ENCODE assay signal across 15 mouse cellular contexts in genomic region chr2:103081117-103081516, GRCm38 (mm10). TPM values are rescaled to one million over a fixed set of nuclear protein-coding genes. Genes with fewer than 3 reads are reported as not detected.
DNase-seq lines count a peak whose midpoint lies in the region; ATAC-seq lines count a peak whose summit lies in the region.
"Had no signal": no experiment of that assay in that cellular context is flagged by ENCODE, and none has a peak within 500 bp of the region (broad histone marks: within the 10 kb centered on the region; RNA-seq: fewer than 3 reads in every experiment).

No protein-coding gene starts in this region.

- ATAC-seq in megakaryocyte, adult 5-6 weeks (ENCODE audit: poor library complexity, severe bottlenecking): no peak
- ATAC-seq: forebrain, embryonic 16.5 days; inflammation-experienced regulatory T-cells, adult 6 months; liver, postnatal 0 days had no signal

- intact Hi-C loops in heart, postnatal 25 days (cut with DNase I): loop anchor here (5.0 kb wide), 3 partner anchors 279 to 489 kb away; no protein-coding TSS in a partner anchor

- DNase-seq in heart, adult 11 months: peak; percentile 92
- DNase-seq in heart, postnatal 25 days (ENCODE audit: low spot score): no peak
- DNase-seq in kidney, postnatal 10 days: peak; percentile 12
- DNase-seq in kidney, postnatal 14 days: no peak
- DNase-seq in lung, postnatal 10 days: peak; percentile 23
- DNase-seq in lung, adult 18-20 months: no peak
- DNase-seq: cerebellum, adult 11-12 months; heart, postnatal 4 days; liver, postnatal 0 days; midbrain, embryonic 14.5 days; right cerebral cortex, postnatal 14 days; spleen, adult 18-20 months had no signal

RNA-seq across cellular contexts. Expression of gene Apip, which starts 7.6 kb away (rescaled TPM):
- 10 to 100 TPM; 71.3 to 73.9 TPM for total RNA-seq in heart, postnatal 25 days (2021)
- total RNA-seq in megakaryocyte, adult 5-6 weeks (2015): 40.9 and 41.2 TPM in 2 replicates
- 16.2 and 24.6 TPM in 2 replicates for total RNA-seq in megakaryocyte, adult 5-6 weeks (2017)

RNA-seq across cellular contexts. Expression of gene Pdhx, which starts 7.8 kb away (rescaled TPM):
- total RNA-seq in heart, postnatal 25 days (2021): 100 to 1,000 TPM; 184 to 194 TPM
- 13.5 and 16.8 TPM in 2 replicates for total RNA-seq in megakaryocyte, adult 5-6 weeks (2015)
- 20.6 and 23.9 TPM in 2 replicates for total RNA-seq in megakaryocyte, adult 5-6 weeks (2017)

Comparison
In these comparisons a context has a peak if more than half of its experiments do, and no peak if none do; other contexts are left out.
1. DNase-seq: peak in heart, adult 11 months (single experiment), kidney, postnatal 10 days (single experiment) and lung, postnatal 10 days (single experiment); none in heart, postnatal 25 days (single experiment), kidney, postnatal 14 days (single experiment) and lung, adult 18-20 months (0 of 2).
2. RNA of gene Pdhx, which starts 7.8 kb away (total RNA-seq): 184 to 194 TPM in heart, postnatal 25 days; 13.5 to 23.9 TPM in megakaryocyte, adult 5-6 weeks; every median in the first group is over 4 times any median in the second.